Mouse (Mus musculus) liver, adult 2 months (tissue): ENCODE measurements at regions not wholly inside any gene's neighbourhood (a gene's known extent, or its start where the extent isn't known, plus 50 kb on each side); places are given as distances from the start of the nearest gene placed in this dataset.

Experiments used
- CTCF ChIP-seq: fragments of 200-500 bp; IDR thresholded peaks from 2 replicates; pipeline ENCODE4 v1.5.1; 2011; ENCODE audit warnings: low read depth, low read length, control low read depth
- POLR2A ChIP-seq: fragments of 200-500 bp; IDR thresholded peaks from 2 replicates; pipeline ENCODE4 v1.6.1; 2011; ENCODE audit warnings: low read length, control low read depth; ENCODE audit not compliant: insufficient read depth; ENCODE audit errors: extremely low read depth

DNA sequence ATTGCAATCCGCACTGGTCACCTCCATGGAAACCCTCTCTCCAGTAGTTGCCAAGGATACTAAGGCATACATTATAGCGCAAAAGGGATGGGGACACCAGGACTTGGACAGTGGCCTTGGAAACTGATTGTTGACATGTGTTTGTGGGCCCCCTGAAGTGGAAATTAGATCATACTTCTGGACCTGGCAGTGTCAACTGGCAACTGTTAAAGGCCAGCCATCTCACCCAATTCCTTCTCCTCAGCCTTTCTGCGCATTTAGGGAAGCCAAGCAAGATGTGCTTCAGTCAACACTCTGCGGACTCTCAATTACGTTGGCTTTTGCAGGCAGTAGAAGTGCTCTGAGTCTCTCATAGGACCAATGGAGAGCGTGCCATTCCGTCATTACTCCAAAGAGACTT lies 483.2 kb upstream of the Klf4 start:
- TF ChIP-seq POLR2A: no peak
- no peak for TF ChIP-seq CTCF
